Mouse (Mus musculus) spleen, adult 2 months (tissue): ENCODE data around the gene Vps4a.

Source experiments
- CTCF ChIP-seq: fragments of 200-500 bp; IDR thresholded peaks from 2 replicates; pipeline ENCODE4 v1.5.1; 2011; ENCODE audit warnings: mild to moderate bottlenecking, inconsistent platforms; ENCODE audit not compliant: insufficient read depth, insufficient read length, insufficient replicate concordance; ENCODE audit errors: extremely low read depth
- POLR2A ChIP-seq: fragments of 200-500 bp; IDR thresholded peaks from 2 replicates; pipeline ENCODE4 v1.6.1; 2011; ENCODE audit warnings: low read depth, low read length, inconsistent platforms

GRCm38 (mm10) chr8:107002532-107002931 lies 28.5 kb upstream of the Vps4a start:
- TF ChIP-seq POLR2A (no peak), CTCF (peak; percentile 98)
